Mouse (Mus musculus) heart, adult 9 months (tissue): ENCODE measurements around the gene Fgf4.

Experiments
- DNase-seq, 2 experiments: peaks; one replicate each; pipeline ENCODE4 v3.0.0; 2022; ENCODE audit warnings: low spot score in 2 of 2

The Fgf4 gene

GRCm38 (mm10) chr7:144912897-144913296 lies 65.7 kb downstream of the Fgf4 start:
- DNase-seq: no peak

- DNase-seq: no peak
Observed at GRCm38 (mm10) chr7:144914296-144914947, 67.3 kb downstream of the Fgf4 start.
